Mouse (Mus musculus): ENCODE results near the gene Tbc1d1. TPM values are rescaled to one million over a fixed set of nuclear protein-coding genes. Genes with fewer than 3 reads are reported as not detected.

Gene Tbc1d1
- polyA plus RNA-seq, 1 experiment: 18.5 TPM

GRCm38 (mm10) chr5:64386996-64387395, 230.9 kb downstream of the Tbc1d1 start:
- Histone ChIP-seq H3K4me1 (ENCODE audit: control insufficient read depth, insufficient read depth, low read length) (peaks cover 5% of the 10 kb centered on the region), H3K4me3 (replicated peaks; ENCODE audit: extremely low read depth, low read depth, low read length) (no peak overlapping the region)
- WGBS: 59% methylated on average over 3 of the region's 3 CpGs
- TF ChIP-seq POLR2A (IDR thresholded peaks at IDR 0.05; ENCODE audit: borderline replicate concordance, extremely low read depth, low read depth, low read length) (no peak), CTCF (IDR thresholded peaks at IDR 0.05; ENCODE audit: insufficient read depth, low read length) (no peak)
- no peak for DNase-seq

GRCm38 (mm10) chr5:64389202-64389929, 233.3 kb downstream of the Tbc1d1 start:
- 22% methylated on average over 6 of the region's 6 CpGs for WGBS
- DNase-seq: no peak
- Histone ChIP-seq H3K4me1 (ENCODE audit: control insufficient read depth, insufficient read depth, low read length) (0 out of 2 replicates have a peak, but pooled peaks cover 2% of the 10 kb centered on the region), H3K4me3 (replicated peaks; ENCODE audit: extremely low read depth, low read depth, low read length) (no peak overlapping the region)
- TF ChIP-seq POLR2A (IDR thresholded peaks at IDR 0.05; ENCODE audit: borderline replicate concordance, extremely low read depth, low read depth, low read length) (no peak), CTCF (IDR thresholded peaks at IDR 0.05; ENCODE audit: insufficient read depth, low read length) (no peak)

- TF ChIP-seq CTCF (IDR thresholded peaks at IDR 0.05; ENCODE audit: insufficient read depth, low read length): no peak
- no peak for TF ChIP-seq POLR2A (IDR thresholded peaks at IDR 0.05; ENCODE audit: borderline replicate concordance, extremely low read depth, low read depth, low read length)
- Histone ChIP-seq H3K4me1 (ENCODE audit: control insufficient read depth, insufficient read depth, low read length) (0 out of 2 replicates have a peak, but pooled peaks cover 2% of the 10 kb centered on the region), H3K4me3 (replicated peaks; ENCODE audit: extremely low read depth, low read depth, low read length) (no peak overlapping the region)
- no peak for DNase-seq
- 12% methylated on average over 4 of the region's 4 CpGs for WGBS
Measured at GRCm38 (mm10) chr5:64391346-64391745, 235.2 kb downstream of the Tbc1d1 start.

GRCm38 (mm10) chr5:64392426-64393020, 236.4 kb downstream of the Tbc1d1 start:
- TF ChIP-seq CTCF (IDR thresholded peaks at IDR 0.05; ENCODE audit: insufficient read depth, low read length): no peak
- TF ChIP-seq POLR2A (IDR thresholded peaks at IDR 0.05; ENCODE audit: borderline replicate concordance, extremely low read depth, low read depth, low read length): no peak
- Histone ChIP-seq H3K4me3 (replicated peaks; ENCODE audit: extremely low read depth, low read depth, low read length) (no peak overlapping the region), H3K4me1 (ENCODE audit: control insufficient read depth, insufficient read depth, low read length) (0 out of 2 replicates have a peak, but pooled peaks cover 2% of the 10 kb centered on the region)
- no peak for DNase-seq
- WGBS: 65% methylated on average over 8 of the region's 8 CpGs

- Histone ChIP-seq H3K4me3 (replicated peaks; ENCODE audit: extremely low read depth, low read depth, low read length) (no peak overlapping the region), H3K4me1 (ENCODE audit: control insufficient read depth, insufficient read depth, low read length) (0 out of 2 replicates have a peak, but pooled peaks cover 2% of the 10 kb centered on the region)
- 63% methylated on average over 4 of the region's 4 CpGs for WGBS
- no peak for TF ChIP-seq POLR2A (IDR thresholded peaks at IDR 0.05; ENCODE audit: borderline replicate concordance, extremely low read depth, low read depth, low read length)
- TF ChIP-seq CTCF (IDR thresholded peaks at IDR 0.05; ENCODE audit: insufficient read depth, low read length): no peak
- DNase-seq: no peak
Measured at GRCm38 (mm10) chr5:64393530-64393929, 237.4 kb downstream of the Tbc1d1 start.

- 86% methylated on average over 13 of the region's 13 CpGs for WGBS
- Histone ChIP-seq H3K4me3 (replicated peaks; ENCODE audit: extremely low read depth, low read depth, low read length) (no peak overlapping the region), H3K4me1 (ENCODE audit: control insufficient read depth, insufficient read depth, low read length) (no peaks in the 10 kb centered on the region)
- no peak for DNase-seq
- TF ChIP-seq POLR2A (IDR thresholded peaks at IDR 0.05; ENCODE audit: borderline replicate concordance, extremely low read depth, low read depth, low read length) (no peak), CTCF (IDR thresholded peaks at IDR 0.05; ENCODE audit: insufficient read depth, low read length) (no peak)
Measured at GRCm38 (mm10) chr5:64398155-64398554, 242.1 kb downstream of the Tbc1d1 start.

GRCm38 (mm10) chr5:64400742-64401141, 244.6 kb downstream of the Tbc1d1 start:
- WGBS: 93% methylated on average over 4 of the region's 4 CpGs
- no peak overlapping the region for H3K4me3 ChIP-seq (replicated peaks; ENCODE audit: extremely low read depth, low read depth, low read length)
- TF ChIP-seq POLR2A (IDR thresholded peaks at IDR 0.05; ENCODE audit: borderline replicate concordance, extremely low read depth, low read depth, low read length): no peak
- no peak for TF ChIP-seq CTCF (IDR thresholded peaks at IDR 0.05; ENCODE audit: insufficient read depth, low read length)
- DNase-seq: no peak
- no peaks in the 10 kb centered on the region for H3K4me1 ChIP-seq (ENCODE audit: control insufficient read depth, insufficient read depth, low read length)

Other genes with a start within 250 kb of the Tbc1d1 start
- 13.5 and 15.0 TPM in 2 replicates for gene Rell1, start 187.4 kb upstream of the Tbc1d1 start, polyA plus RNA-seq (2012; rRNA removed)
- gene Pgm2, start 63.4 kb upstream of the Tbc1d1 start, polyA plus RNA-seq (2012; rRNA removed): 9.4 and 11.5 TPM in 2 replicates

Data from lung, adult 2 months (tissue).